Mouse (Mus musculus): ENCODE measurements at regions not wholly inside any gene's neighbourhood (a gene's known extent, or its start where the extent isn't known, plus 50 kb on each side); places are given as distances from the start of the nearest gene placed in this dataset.

DNA sequence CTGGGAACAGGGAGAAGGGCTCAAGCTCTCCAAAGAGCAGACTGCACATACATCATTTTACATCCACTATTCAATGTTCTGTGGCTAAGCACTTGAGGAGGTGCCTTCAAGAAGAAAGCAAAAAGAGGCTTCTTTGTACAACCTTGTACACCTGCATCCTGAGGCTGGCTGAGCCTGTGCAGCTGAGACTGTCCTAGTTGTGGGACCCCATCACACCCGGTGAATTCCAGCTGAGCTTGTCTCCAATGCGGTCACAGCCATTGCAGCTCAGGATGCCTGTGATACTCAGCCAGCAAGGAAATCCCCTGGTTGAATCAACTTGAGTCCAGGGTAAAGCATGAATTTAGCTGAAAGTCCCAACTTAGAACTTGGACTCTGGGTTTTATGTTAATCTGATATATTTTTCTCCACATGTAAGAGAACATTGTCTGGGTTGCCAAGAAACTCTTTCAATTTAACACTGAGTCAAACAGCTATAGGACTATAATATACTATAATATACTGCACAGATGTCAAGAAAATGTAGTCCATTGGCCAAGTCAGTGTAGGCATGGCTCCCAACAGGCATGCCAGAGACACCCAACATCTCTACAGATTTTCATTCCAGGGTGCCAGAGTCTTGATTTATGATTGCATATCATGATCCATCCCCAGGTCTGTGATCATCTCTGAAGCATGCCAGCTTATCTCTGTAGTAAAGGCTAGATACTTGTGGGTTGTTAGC is 599.2 kb downstream of the Pard3 start:
- no peak for ATAC-seq

- ATAC-seq: no peak
These were observed 602.9 kb downstream of the Pard3 start for GRCm38 (mm10) chr8:127666606-127667005.

DNA sequence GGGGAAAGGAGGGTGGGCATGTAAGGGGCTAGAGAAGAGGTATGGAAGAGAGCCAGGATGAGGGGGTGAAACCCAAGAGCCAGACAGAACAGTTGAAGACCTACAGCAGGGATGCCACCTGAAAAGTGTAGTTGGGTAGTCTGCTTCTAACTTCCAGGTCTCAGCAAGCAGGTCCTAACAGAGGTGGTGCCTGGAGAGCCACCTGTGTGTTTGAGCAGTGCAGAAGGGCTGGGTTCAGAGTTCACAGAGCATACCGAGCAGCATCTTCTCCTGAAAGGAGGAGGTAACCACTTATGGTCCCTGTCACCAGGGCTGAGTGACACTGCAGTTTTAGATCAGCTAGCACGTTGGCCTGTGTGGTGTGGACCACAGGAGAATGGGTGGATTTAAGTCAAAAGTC is 605.3 kb downstream of the Pard3 start:
- ATAC-seq: no peak

DNA sequence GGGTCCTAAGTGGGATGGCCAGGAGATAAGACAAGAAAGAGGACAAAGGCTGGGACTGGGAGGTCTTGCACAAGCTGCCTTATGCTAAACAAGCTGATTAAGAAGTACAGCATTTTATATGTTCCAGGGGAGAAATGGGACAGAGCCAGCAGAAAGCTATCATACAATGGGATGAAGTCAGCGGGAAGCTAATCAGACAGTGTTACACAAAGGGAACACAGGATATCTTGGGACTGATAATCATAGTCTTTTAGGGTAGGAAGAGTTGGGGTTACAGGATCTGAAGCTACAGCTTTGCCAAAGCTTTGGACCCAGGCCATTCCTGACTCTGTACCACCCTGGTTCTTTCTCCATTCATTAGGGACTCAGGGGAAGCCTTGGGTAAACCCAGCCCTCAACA is 610.4 kb downstream of the Pard3 start:
- no peak for ATAC-seq

GRCm38 (mm10) chr8:127675377-127675776 is 611.7 kb downstream of the Pard3 start:
- ATAC-seq: no peak

DNA sequence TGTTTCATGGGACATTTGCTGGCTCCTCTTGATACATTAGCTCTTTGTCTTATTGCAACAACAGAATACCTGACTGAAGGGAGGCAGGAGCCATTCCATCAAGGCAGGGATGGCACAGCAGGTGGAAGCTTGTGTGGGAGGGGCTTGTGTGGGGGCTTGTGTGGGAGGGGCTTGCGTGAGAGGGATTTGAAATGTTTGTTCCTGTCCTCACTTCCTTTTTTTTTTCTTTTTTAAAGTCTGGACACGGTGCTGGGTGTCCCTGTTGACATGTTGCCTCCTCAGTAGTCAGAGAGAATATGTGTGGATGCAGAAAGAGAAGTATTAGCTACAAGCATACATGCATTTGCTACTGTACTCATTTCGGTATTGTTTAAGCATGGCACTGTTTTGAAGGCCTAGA is 616.5 kb downstream of the Pard3 start:
- no peak for ATAC-seq

DNA sequence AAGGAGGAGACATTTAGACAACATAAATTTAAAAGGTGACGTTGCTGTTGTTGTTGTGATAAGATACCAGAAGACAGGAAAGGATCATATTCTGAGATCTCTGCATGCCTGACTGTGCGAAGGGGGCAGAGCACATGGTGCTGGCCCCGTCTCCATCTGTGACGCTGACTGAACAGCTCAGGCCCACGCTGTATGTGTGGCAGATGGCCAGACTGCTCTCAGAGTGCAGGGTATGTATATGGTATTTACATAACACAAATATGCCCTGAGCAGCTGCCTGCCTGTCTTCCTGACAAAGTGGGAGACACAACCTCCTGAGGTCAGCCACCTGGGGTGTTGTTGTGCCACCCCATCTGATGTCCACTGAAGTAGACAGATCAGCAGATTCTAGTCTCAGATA is 620.5 kb downstream of the Pard3 start:
- ATAC-seq: no peak

DNA sequence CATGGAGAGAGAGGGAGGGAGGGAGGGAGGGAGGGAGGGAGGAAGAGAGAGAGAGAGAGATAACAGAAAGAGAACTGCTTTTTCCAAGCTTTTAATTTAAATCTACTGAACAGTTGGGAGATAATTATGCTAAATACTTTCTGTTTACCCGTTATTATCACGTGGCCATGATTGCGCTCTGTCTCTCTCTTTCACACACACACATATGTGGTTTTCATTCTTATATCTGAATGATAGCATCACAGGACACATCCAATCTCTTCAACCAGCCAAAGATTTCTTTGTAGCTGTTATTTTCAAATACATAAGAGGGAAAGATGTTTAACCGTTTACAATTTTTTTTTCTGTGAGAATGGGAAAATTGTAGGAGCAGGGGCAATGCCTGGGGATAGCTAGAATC is 627.1 kb downstream of the Pard3 start:
- no peak for ATAC-seq

- ATAC-seq: no peak
These were observed 634.7 kb downstream of the Pard3 start for GRCm38 (mm10) chr8:127698404-127698803.

- no peak for ATAC-seq
These were observed 640.7 kb downstream of the Pard3 start for GRCm38 (mm10) chr8:127704406-127704805.

- no peak for ATAC-seq
These were observed 642.5 kb downstream of the Pard3 start for GRCm38 (mm10) chr8:127706051-127706835.

DNA sequence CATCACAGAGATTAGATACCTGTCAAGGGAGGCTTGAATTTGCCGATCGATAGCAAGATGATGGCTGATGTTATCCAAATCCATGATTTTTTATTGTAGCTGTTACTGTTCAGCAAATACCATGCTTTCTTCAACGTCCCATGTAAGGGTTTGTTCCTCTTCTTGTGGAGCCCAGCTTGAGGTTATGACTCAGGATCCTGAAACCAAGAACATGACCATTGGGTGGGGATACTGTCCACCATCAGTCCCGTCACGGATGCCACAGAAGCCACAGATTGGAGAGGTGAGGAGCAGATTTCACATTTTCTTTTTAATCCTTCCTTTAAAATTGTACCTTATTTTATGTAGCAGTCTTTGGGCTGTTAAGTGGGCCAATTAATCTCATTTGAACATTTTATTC is 645.7 kb downstream of the Pard3 start:
- no peak for ATAC-seq

DNA sequence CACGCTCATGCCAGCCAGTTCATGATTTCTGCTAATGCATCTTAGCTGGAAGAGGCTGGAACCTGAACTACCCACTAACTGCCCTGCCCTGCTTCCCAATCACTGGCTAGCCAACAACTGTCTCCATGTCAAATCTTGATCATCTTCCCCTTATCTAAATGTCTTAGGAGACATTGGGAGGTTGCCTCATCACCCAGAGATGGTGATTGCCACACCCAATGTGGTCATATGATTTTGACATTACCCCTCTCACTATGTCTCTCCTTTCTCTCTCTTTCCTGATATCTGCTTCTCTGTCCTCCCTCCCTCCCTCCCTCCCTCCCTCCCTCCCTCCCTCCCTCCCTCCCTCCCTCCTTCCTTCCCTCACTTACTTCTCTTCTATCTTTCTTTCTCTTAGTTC is 643.3 kb upstream of the Nrp1 start:
- ATAC-seq: no peak

DNA sequence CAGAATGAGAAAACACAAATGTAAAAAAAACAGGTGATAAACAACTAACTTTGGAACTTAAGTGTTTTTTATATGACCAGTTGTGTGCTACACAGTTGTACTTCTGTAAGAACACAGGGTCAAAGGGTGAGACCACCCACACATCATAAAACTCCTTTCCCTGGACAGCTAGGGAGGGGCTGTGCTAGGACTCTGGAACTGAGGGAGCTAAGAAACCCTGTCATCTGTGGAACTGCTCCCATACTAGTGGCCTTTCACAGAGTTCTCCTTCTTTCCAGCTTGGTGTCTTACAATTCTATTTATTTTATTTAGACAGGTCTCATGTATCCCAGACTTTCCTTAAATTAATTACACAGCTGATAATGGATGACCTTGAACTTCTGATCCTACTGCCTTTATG is 640.4 kb upstream of the Nrp1 start:
- no peak for ATAC-seq

- ATAC-seq: no peak
These were observed 638.5 kb upstream of the Nrp1 start for GRCm38 (mm10) chr8:127719881-127720280.

- no peak for ATAC-seq
These were observed 637.7 kb upstream of the Nrp1 start for GRCm38 (mm10) chr8:127720593-127721290.

DNA sequence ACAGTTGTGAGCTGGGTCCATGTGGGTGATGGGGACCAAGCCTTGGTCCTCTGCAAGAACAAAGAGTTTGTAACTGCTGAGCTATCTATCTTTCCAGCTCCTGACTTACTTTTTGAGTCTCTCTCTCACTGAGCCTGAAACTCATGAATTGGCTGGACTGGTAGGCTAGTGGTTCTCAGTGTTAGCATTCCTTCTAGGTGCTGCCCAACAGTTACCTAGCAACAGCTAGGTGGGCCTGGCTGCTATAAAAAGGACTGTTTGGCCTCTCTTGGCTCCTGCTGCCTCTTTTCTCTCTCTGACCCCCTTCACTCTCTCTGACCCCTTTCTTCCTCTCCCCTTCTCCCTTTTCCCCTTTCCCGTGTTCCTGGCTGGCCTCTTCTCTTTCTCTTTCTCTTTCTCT is 636.8 kb upstream of the Nrp1 start:
- no peak for ATAC-seq

- ATAC-seq: no peak
These were observed 624.3 kb upstream of the Nrp1 start for GRCm38 (mm10) chr8:127734059-127734458.

DNA sequence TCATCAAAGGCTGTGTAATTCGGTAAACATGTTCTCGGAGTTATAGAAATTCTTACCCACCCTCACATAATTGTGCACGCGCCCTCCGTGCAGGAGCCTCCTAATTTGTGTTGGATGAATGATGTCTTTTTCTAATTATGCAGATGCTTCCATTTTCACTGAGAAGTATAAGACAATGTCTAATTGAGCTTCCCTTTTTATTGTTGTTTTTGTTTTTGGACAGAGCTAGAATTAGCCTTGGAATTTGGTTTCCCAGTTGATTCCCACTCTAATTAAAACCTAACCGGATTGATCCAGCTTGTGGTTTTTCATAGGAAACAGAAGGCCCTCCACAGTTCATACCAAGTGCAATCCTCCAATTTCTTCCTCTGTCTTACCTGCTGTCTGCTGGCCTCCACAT is 616.2 kb upstream of the Nrp1 start:
- ATAC-seq: no peak

- ATAC-seq: no peak
These were observed 613.2 kb upstream of the Nrp1 start for GRCm38 (mm10) chr8:127745221-127745620.

DNA sequence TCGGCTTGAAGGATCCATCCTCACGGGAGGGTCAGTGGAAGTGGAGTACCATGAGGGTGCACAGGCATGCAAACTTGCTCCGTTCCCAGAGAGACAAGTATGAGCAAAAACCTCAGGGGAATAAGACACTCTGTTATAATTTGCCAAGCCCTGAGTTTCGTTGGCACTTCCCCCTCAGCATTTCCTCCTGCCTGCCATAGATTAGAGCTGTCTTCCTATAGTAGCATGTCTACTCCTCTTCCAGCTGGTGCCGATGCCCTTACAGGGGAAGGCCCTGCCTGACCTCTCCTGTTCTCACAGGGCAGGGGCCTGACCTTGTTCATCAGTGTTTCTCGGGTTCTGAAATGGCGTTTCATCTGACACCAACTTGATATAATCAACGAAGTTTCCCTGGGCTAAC is 611.9 kb upstream of the Nrp1 start:
- no peak for ATAC-seq

DNA sequence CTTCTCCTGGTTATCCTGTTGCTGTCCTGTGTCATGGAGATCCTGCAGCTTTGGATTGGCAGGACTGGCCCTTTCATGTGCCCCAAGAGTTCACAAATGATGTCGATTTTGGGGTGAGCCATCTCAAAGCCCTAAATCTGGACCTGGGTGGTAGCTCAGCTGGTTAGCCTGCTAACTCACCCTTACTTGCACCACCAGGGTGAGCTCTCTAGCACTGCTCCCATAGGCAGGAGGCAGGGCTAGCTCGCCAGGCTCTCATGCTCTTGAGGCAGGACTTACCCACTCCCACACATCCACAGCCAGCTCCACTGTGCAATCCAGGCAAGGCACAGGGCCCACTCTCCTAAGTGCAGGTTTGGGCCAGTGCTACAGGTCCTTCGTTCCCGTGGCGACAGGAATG is 605.5 kb upstream of the Nrp1 start:
- ATAC-seq: no peak

DNA sequence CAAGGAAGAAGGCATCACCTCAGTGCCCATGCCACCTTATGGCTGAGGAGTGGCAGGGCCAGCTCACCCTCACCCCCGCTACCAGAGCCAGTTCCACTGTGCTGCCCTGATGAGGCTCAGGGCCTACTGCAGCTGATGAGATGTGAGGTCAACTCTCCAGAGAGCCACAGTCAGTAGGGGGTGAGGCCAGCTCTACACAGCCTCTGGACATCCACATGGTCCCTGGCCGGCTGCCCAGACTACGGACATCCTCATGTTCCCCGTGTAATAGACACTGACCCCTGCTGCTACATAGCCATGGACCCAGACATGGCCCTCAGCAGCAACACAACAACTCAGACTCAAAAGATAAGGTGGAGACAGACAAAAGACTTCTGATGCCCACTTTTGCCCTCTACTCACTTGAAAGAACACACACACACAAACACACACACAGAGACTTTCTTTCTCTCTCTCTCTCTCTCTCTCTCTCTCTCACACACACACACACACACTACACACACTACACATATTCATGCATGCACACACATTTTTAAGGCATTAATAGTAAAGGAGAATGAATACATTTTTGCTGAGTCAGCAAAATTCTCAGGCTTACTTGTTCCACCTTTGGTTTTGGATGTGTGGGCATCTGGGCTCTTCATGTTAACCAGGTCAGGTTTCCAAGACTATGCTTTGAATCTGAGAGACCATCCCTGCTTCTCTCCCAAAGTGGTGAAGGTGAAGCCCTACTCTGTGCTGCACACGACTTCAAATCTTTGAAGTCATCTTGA is 604.4 kb upstream of the Nrp1 start:
- no peak for ATAC-seq
